Mouse (Mus musculus) right cerebral cortex, adult 2 months (tissue): ENCODE measurements around the gene Sfxn5.

Experiments
- DNase-seq, 2 experiments: peaks; one replicate each; pipeline ENCODE4 v3.0.0; 2021 to 2022; ENCODE audit warnings: low spot score in 2 of 2

Gene Sfxn5

GRCm38 (mm10) chr6:85333000-85333669 is at the start of gene Sfxn5:
Sfxn5 (minus strand) TSS chr6:85333422.
- DNase-seq: peak; percentile 97 to 98

GRCm38 (mm10) chr6:85382791-85383190 is 49.6 kb upstream of the Sfxn5 start:
- no peak for DNase-seq

DNA sequence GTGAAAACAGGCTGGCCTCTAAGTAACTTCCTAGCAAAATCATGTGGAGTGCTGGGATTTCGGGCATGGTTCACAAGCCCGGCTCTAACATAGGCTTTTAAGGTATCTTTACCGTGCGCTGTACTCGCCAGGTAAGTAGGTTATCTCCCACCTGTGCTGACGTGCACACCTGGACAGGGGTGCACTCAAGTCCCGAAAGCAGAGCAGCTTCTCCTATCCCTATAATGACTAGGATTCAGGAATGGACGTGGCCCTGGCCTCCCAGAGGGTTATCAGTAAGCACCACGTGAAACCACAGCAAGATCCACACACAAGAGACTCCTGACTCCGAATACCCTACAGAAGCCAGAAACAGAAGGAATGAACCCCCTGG is 48.4 kb upstream of the Sfxn5 start:
- no peak for DNase-seq

- no peak for DNase-seq
These were observed 47.9 kb upstream of the Sfxn5 start for GRCm38 (mm10) chr6:85380901-85381647.

DNA sequence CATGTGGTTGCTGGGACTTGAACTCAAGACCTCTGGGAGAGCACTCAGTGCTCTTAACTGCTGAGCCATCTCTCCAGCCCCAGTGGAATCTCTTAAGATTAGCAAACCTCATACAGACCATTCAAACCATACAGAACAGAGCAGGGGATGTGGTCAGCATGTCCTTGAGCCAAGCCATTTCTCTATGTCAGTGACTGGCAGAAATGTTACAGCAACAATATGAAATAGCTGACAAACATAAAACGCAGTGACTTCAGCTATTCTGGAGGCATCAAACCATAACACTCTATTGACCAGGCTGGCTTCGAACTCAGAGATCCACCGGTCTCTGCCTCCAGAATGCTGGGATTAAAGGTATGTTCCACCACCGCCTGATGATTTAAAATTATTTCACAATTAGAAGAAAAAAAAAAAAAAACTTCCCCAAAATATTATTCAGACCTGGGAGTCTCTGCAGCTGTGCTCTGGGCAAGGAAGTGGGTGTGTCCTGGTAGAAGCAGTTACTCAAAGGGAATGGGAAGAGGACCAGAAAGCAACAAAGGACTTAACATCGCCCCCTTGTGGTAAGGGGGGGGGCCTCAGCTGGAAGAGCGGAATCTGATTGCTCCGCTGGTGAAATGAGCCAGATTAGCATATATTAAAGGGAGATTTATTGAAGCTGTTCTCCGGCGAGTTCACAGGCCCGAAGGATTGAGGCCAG is 47.1 kb upstream of the Sfxn5 start:
- DNase-seq: peak; percentile 82 to 83

DNA sequence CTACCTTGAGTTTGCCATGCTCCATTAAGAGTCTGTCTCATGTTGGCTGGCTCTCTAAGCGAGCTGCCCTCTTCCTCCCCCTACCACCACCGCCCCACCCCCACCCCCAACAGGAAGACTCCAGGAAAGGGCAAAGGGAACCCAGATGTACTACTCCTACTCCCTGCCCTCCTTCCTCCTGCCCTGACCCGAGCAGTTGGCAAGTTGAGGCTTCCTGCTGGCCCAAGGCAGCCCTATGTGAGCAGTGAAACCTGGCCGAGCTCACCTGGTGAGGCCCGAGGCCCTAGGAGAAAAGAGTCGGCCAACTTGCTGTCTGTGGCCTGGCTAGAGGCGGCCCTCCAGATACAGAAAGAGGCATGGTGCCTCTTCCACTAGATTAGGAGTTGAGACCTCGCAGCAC is 45.4 kb upstream of the Sfxn5 start:
- no peak for DNase-seq

DNA sequence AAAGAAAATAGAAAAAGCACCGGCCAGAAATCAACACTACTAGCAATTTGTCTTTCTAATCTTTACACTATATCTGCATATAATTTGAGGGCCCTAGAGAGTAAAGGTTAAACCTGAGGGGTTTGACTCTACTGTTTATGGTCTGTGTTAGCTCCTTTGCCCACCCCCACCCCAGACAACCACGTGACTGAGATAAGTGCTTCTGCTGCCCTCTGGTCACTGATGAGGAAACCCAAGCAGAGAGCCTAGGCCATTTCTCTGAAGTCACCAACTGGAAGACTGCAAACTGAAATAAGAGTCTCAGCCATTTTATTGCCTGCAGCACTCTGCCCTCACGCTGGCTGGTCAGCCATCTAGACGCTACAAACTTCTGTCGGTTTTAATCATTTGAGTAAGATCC is 44.7 kb upstream of the Sfxn5 start:
- DNase-seq: no peak

- no peak for DNase-seq
These were observed 44.0 kb upstream of the Sfxn5 start for GRCm38 (mm10) chr6:85377066-85377734.

- DNase-seq: peak; percentile 94 to 96
These were observed 41.5 kb upstream of the Sfxn5 start for GRCm38 (mm10) chr6:85374734-85375114.

GRCm38 (mm10) chr6:85373951-85374733 is 40.9 kb upstream of the Sfxn5 start, which contains the start of gene Rab11fip5:
Rab11fip5 (minus strand) TSS chr6:85374634.
- DNase-seq: peak; percentile 27 to 48

DNA sequence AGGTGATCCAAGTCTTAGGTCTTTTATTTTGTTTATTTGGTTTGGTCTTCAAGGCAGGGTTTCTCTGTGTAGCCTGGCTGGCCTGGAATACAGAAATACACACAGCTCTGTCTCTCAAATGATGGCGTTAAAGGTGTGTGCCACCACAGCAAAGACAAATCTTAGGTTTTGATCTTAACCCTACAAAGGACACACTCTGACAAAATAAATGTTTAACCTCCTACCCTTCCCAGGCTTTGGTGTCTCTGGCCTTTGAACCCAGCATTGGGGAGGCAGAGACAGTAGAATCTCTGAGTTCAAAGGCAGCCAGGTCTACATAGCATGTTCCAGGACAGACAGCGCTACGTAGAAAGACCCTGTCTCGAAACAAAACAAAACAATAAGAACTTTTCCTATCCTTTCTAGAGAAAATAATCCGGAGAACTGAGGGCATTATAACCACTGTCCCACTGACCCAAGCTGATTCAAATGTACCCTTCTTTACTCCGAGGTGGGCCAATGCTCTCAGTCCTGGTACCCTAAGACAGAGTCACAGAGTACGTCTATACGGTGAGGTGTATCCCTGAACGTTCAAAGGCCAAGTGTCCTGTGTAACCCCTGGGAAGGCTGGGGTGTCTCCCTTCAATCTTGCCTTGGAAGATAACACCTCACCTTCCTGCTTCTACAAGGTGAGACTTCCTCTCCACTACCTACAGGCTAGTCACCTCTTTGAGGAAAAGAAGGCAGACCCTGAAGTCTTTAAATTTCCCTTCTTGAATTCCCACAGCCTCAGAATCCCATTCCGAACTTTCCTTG is 40.0 kb upstream of the Sfxn5 start:
- DNase-seq: no peak

DNA sequence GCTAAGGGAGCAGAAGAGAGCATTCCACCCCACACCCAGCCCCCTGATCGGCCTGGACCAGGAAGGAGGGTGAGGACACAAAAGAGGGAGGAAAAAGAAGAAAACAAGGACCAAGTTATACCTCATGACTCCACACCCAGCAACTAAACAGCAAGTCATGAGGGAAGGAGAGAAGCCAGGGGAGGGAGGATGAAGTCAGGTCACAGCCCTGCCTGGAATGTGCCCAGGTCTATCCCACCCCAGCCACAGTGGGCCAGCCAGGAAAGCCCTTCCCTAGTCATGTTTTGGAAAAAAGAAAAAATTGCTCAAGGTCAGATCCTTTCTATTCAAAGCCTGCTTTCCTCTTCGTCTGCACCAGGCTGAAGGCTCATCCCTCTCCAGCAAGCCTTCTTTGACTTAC is 39.3 kb upstream of the Sfxn5 start:
- DNase-seq: no peak

GRCm38 (mm10) chr6:85371859-85372405 is 38.7 kb upstream of the Sfxn5 start:
- DNase-seq: no peak

DNA sequence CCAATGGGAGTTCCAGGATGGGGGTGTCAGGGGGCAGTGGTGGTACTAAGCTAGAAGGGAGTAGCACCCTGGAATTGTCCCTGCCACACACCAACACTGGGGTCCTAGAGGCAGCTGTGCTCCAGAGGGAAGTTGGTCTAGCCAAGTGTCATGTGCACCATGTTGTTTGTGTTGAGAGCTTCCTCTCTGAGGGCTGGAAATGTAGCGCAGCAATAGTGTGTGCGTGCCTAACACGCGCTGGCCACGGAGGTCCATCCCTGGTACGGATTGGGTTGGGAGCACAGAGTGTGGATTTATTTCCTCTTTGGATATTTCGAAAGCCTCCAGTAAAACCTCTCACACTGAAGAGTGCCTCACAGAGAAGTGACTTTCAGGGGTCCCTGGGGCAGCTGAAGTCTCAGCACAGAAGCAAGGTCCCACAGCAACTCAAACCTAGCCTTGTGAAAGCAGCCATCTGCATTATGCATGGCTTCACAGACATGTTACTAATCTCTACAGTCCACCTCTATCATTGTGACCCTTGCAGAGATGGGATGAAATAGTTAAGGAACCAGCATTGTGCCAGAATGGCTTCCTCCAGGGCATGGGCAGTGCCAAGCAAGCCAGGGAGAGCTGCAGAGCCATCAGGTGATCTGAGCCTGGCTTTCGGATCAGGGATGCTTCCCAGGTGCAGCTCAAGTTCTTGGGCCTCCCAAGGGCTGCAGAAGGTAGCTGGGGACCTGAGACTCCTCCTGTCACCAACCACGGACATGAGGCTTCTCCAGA is 37.6 kb upstream of the Sfxn5 start:
- DNase-seq: no peak

- no peak for DNase-seq
These were observed 36.8 kb upstream of the Sfxn5 start for GRCm38 (mm10) chr6:85370041-85370440.

- no peak for DNase-seq
These were observed 36.1 kb upstream of the Sfxn5 start for GRCm38 (mm10) chr6:85369181-85369860.

- no peak for DNase-seq
These were observed 35.5 kb upstream of the Sfxn5 start for GRCm38 (mm10) chr6:85368722-85369121.

- DNase-seq: no peak
These were observed 34.9 kb upstream of the Sfxn5 start for GRCm38 (mm10) chr6:85368166-85368565.

- no peak for DNase-seq
These were observed 33.2 kb upstream of the Sfxn5 start for GRCm38 (mm10) chr6:85366387-85366786.
